20 mouse cellular contexts compared by ENCODE assay signal in the genomic region with DNA sequence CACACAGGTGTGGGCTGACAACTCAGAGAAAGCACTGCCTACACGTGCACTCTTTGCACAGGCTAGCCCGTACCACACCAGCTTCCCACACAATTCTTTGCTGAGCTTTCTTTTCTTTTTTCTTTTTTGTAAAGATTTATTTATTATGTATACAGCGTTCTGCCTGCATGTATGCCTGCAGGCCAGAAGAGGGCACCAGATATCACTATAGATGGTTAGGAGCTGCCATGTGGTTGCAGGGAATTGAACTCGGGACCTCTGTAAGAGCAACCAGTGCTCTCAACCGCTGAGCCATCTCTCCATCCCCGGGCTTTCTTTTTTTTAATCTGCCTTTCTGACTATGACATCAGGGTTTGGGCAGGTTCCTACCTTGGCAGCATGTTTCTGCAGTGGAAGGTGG. TPM values are rescaled to one million over a fixed set of nuclear protein-coding genes. Genes with fewer than 3 reads are reported as not detected.
DNase-seq lines count a peak whose midpoint lies in the region; ATAC-seq and TF ChIP-seq lines count a peak whose summit lies in the region.
"Had no signal": no experiment of that assay in that cellular context is flagged by ENCODE, and none has a peak within 500 bp of the region (broad histone marks: within the 10 kb centered on the region; RNA-seq: fewer than 3 reads in every experiment).

No protein-coding gene starts in this region.

- H3K27ac ChIP-seq in hindbrain, postnatal 0 days: no peak overlapping the region
- no peak overlapping the region for H3K27ac ChIP-seq in hindbrain, embryonic 10.5 days
- no peak overlapping the region for H3K27ac ChIP-seq in liver, postnatal 0 days (ENCODE audit: low read depth)
- no peak overlapping the region for H3K27ac ChIP-seq in liver, embryonic 11.5 days (ENCODE audit: low read depth, low read length)
- no peak overlapping the region for H3K27ac ChIP-seq in ES-Bruce4 (ENCODE audit: insufficient read depth, low read length)
- no peak overlapping the region for H3K27ac ChIP-seq in stomach, postnatal 0 days (replicated peaks)
- no peak overlapping the region for H3K27ac ChIP-seq in forebrain, embryonic 13.5 days
- H3K27ac ChIP-seq: heart, embryonic 10.5 days; kidney, embryonic 15.5 days; limb, embryonic 15.5 days; midbrain, embryonic 12.5 days had no signal

- peak; percentile 33 for TF ChIP-seq CTCF in hindbrain, postnatal 0 days (IDR thresholded peaks at IDR 0.05; ENCODE audit: low read depth)
- peak; percentile 31 for TF ChIP-seq CTCF in liver, postnatal 0 days (IDR thresholded peaks at IDR 0.05; ENCODE audit: low read depth)
- peak; percentile 3 for TF ChIP-seq CTCF in ES-Bruce4 (IDR thresholded peaks at IDR 0.05; ENCODE audit: low read depth, low read length)
- peak; percentile 43 for TF ChIP-seq CTCF in stomach, postnatal 0 days (IDR thresholded peaks at IDR 0.05; ENCODE audit: low read depth)

- peaks cover 14% of the 10 kb centered on the region; the same call in 1 of the 2 replicates for H3K36me3 ChIP-seq in hindbrain, postnatal 0 days (ENCODE audit: insufficient read depth, low read length)
- peaks cover 7% of the 10 kb centered on the region; the same call in 1 of the 2 replicates for H3K36me3 ChIP-seq in hindbrain, embryonic 10.5 days
- no peaks in the 10 kb centered on the region for H3K36me3 ChIP-seq in liver, postnatal 0 days (replicated peaks; ENCODE audit: insufficient read depth, low read length)
- H3K36me3 ChIP-seq in liver, embryonic 11.5 days (ENCODE audit: control insufficient read depth, insufficient read depth, low read length): no peaks in the 10 kb centered on the region
- no peaks in the 10 kb centered on the region for H3K36me3 ChIP-seq in ES-Bruce4 (ENCODE audit: control insufficient read depth, insufficient read depth, low read length, poor library complexity, severe bottlenecking)
- no peaks in the 10 kb centered on the region for H3K36me3 ChIP-seq in stomach, postnatal 0 days (ENCODE audit: control insufficient read depth, insufficient read depth, low read length)
- H3K36me3 ChIP-seq in forebrain, embryonic 13.5 days (ENCODE audit: poor library complexity, severe bottlenecking): peaks cover 44% of the 10 kb centered on the region
- H3K36me3 ChIP-seq: heart, embryonic 10.5 days; kidney, embryonic 15.5 days; limb, embryonic 15.5 days had no signal

- no peaks in the 10 kb centered on the region for H3K27me3 ChIP-seq in hindbrain, postnatal 0 days (ENCODE audit: insufficient read depth, low read length)
- peaks cover 27% of the 10 kb centered on the region for H3K27me3 ChIP-seq in hindbrain, embryonic 10.5 days (ENCODE audit: insufficient read depth, poor library complexity, severe bottlenecking)
- no peaks in the 10 kb centered on the region for H3K27me3 ChIP-seq in liver, postnatal 0 days (ENCODE audit: insufficient read depth, low read length)
- no peaks in the 10 kb centered on the region; the same call in 1 of the 2 replicates for H3K27me3 ChIP-seq in liver, embryonic 11.5 days (replicated peaks; ENCODE audit: control insufficient read depth, insufficient read depth, low read length)
- no peaks in the 10 kb centered on the region for H3K27me3 ChIP-seq in ES-Bruce4 (ENCODE audit: control insufficient read depth, insufficient read depth, low read length, poor library complexity, severe bottlenecking)
- no peaks in the 10 kb centered on the region for H3K27me3 ChIP-seq in stomach, postnatal 0 days (ENCODE audit: control insufficient read depth, insufficient read depth, low read length)
- H3K27me3 ChIP-seq in forebrain, embryonic 13.5 days: peaks cover 27% of the 10 kb centered on the region

- no peak for TF ChIP-seq POLR2A in ES-Bruce4 (IDR thresholded peaks at IDR 0.05; ENCODE audit: insufficient read depth, low read length)

- no peaks in the 10 kb centered on the region for H3K4me1 ChIP-seq in hindbrain, postnatal 0 days (ENCODE audit: insufficient read depth, low read length)
- H3K4me1 ChIP-seq in hindbrain, embryonic 10.5 days (replicated peaks): peaks cover 7% of the 10 kb centered on the region; the same call in 1 of the 2 replicates
- no peaks in the 10 kb centered on the region for H3K4me1 ChIP-seq in liver, postnatal 0 days (ENCODE audit: insufficient read depth)
- H3K4me1 ChIP-seq in liver, embryonic 11.5 days (replicated peaks; ENCODE audit: control insufficient read depth, insufficient read depth, low read length): no peaks in the 10 kb centered on the region
- H3K4me1 ChIP-seq in ES-Bruce4 (ENCODE audit: control insufficient read depth, insufficient read depth, low read length): no peaks in the 10 kb centered on the region
- no peaks in the 10 kb centered on the region for H3K4me1 ChIP-seq in stomach, postnatal 0 days (replicated peaks; ENCODE audit: control insufficient read depth, insufficient read depth)
- no peaks in the 10 kb centered on the region for H3K4me1 ChIP-seq in forebrain, embryonic 13.5 days
- H3K4me1 ChIP-seq: midbrain, embryonic 12.5 days had no signal

- WGBS in hindbrain, postnatal 0 days: 75% methylated on average over 6 of the region's 6 CpGs
- 80% methylated on average over 6 of the region's 6 CpGs for WGBS in hindbrain, embryonic 10.5 days
- 76% methylated on average over 6 of the region's 6 CpGs for WGBS in liver, postnatal 0 days (ENCODE audit: insufficient replicate concordance)
- 73% methylated on average over 6 of the region's 6 CpGs for WGBS in liver, embryonic 11.5 days
- 79% methylated on average over 6 of the region's 6 CpGs for WGBS in stomach, postnatal 0 days
- 74% methylated on average over 6 of the region's 6 CpGs for WGBS in forebrain, embryonic 13.5 days

- no peak for DNase-seq in hindbrain, postnatal 0 days (ENCODE audit: low spot score)
- DNase-seq in hindbrain, embryonic 10.5 days (ENCODE audit: low spot score): no peak
- DNase-seq in liver, postnatal 0 days: no peak
- DNase-seq in liver, embryonic 11.5 days (ENCODE audit: low spot score): no peak
- no peak for DNase-seq in stomach, postnatal 0 days (ENCODE audit: low spot score)
- DNase-seq: adrenal gland, adult 2 months; cerebellum, adult 8-10 months; gastrocnemius, postnatal 36 days; lung, adult 2 months; thymus, postnatal 36 days had no signal

- H3K4me2 ChIP-seq in hindbrain, postnatal 0 days (ENCODE audit: low read depth, low read length): no peak overlapping the region
- H3K4me2 ChIP-seq in liver, postnatal 0 days (ENCODE audit: low read depth, low read length): no peak overlapping the region
- H3K4me2 ChIP-seq in liver, embryonic 11.5 days: no peak overlapping the region
- H3K4me2 ChIP-seq in stomach, postnatal 0 days (replicated peaks; ENCODE audit: low read depth): no peak overlapping the region
- no peak overlapping the region for H3K4me2 ChIP-seq in forebrain, embryonic 13.5 days
- H3K4me2 ChIP-seq: kidney, embryonic 15.5 days; limb, embryonic 15.5 days; midbrain, embryonic 12.5 days had no signal

- no peak for TF ChIP-seq EP300 in liver, postnatal 0 days (IDR thresholded peaks at IDR 0.05; ENCODE audit: low read depth)
- TF ChIP-seq EP300 in ES-Bruce4 (IDR thresholded peaks at IDR 0.05; ENCODE audit: insufficient read depth, low read depth, low read length): no peak
- TF ChIP-seq EP300 in stomach, postnatal 0 days (optimal IDR thresholded peaks at IDR 0.05): no peak

- H3K4me3 ChIP-seq in hindbrain, postnatal 0 days (ENCODE audit: low read length): no peak overlapping the region
- no peak overlapping the region for H3K4me3 ChIP-seq in hindbrain, embryonic 10.5 days
- H3K4me3 ChIP-seq in liver, postnatal 0 days (ENCODE audit: low read depth, low read length): no peak overlapping the region
- H3K4me3 ChIP-seq in liver, embryonic 11.5 days (ENCODE audit: low read depth, low read length): no peak overlapping the region
- no peak overlapping the region for H3K4me3 ChIP-seq in ES-Bruce4 (ENCODE audit: low read depth, low read length)
- H3K4me3 ChIP-seq in stomach, postnatal 0 days (ENCODE audit: low read depth, low read length): no peak overlapping the region
- no peak overlapping the region for H3K4me3 ChIP-seq in forebrain, embryonic 13.5 days
- H3K4me3 ChIP-seq: heart, embryonic 10.5 days; kidney, embryonic 15.5 days; limb, embryonic 15.5 days; midbrain, embryonic 12.5 days had no signal

- no peak for ATAC-seq in hindbrain, postnatal 0 days
- ATAC-seq in liver, postnatal 0 days: no peak
- no peak for ATAC-seq in liver, embryonic 11.5 days (replicated peaks; ENCODE audit: low FRiP score)
- ATAC-seq in stomach, postnatal 0 days (ENCODE audit: low FRiP score, low TSS enrichment): no peak
- ATAC-seq in forebrain, embryonic 13.5 days: no peak
- ATAC-seq: forebrain, embryonic 14.5 days; inflammation-experienced regulatory T-cells, adult 6 months had no signal

- H3K9me3 ChIP-seq in hindbrain, postnatal 0 days (ENCODE audit: low read length): no peaks in the 10 kb centered on the region
- H3K9me3 ChIP-seq in hindbrain, embryonic 10.5 days: no peaks in the 10 kb centered on the region
- no peaks in the 10 kb centered on the region for H3K9me3 ChIP-seq in liver, postnatal 0 days (ENCODE audit: low read length)
- no peaks in the 10 kb centered on the region for H3K9me3 ChIP-seq in liver, embryonic 11.5 days (ENCODE audit: control insufficient read depth, low read length)
- H3K9me3 ChIP-seq in ES-Bruce4 (replicated peaks; ENCODE audit: control insufficient read depth, insufficient read depth, low read length, poor library complexity, severe bottlenecking): no peaks in the 10 kb centered on the region
- H3K9me3 ChIP-seq in stomach, postnatal 0 days (ENCODE audit: control insufficient read depth, low read length): no peaks in the 10 kb centered on the region
- H3K9me3 ChIP-seq in forebrain, embryonic 13.5 days (replicated peaks): no peaks in the 10 kb centered on the region
- H3K9me3 ChIP-seq: heart, embryonic 10.5 days; kidney, embryonic 15.5 days; limb, embryonic 15.5 days; midbrain, embryonic 12.5 days had no signal

- no peak overlapping the region for H3K9ac ChIP-seq in hindbrain, postnatal 0 days (replicated peaks; ENCODE audit: low read length)
- H3K9ac ChIP-seq in liver, postnatal 0 days (replicated peaks): no peak overlapping the region
- no peak overlapping the region for H3K9ac ChIP-seq in liver, embryonic 11.5 days (ENCODE audit: low read depth, low read length)
- H3K9ac ChIP-seq in ES-Bruce4 (ENCODE audit: low read depth, poor library complexity, severe bottlenecking): no peak overlapping the region
- H3K9ac ChIP-seq in stomach, postnatal 0 days (ENCODE audit: low read length): no peak overlapping the region
- H3K9ac ChIP-seq in forebrain, embryonic 13.5 days: no peak overlapping the region
- H3K9ac ChIP-seq: kidney, embryonic 15.5 days; limb, embryonic 15.5 days; midbrain, embryonic 12.5 days had no signal

RNA-seq across cellular contexts. Expression of gene Trim67, which starts 30.6 kb away (rescaled TPM):
- total RNA-seq in hindbrain, postnatal 0 days (2014; rRNA removed): 75.3 and 83.9 TPM in 2 replicates
- polyA plus RNA-seq in hindbrain, postnatal 0 days (2015; fragmentation: Nextera tagmentation; extraction: Ambion mirVana): 19.2 and 19.5 TPM in 2 replicates
- polyA plus RNA-seq in hindbrain, embryonic 10.5 days (2016; fragmentation: Nextera tagmentation; extraction: Ambion mirVana): 0.81 and 3.3 TPM in 2 replicates
- 0.05 and 0.06 TPM in 2 replicates for polyA plus RNA-seq in liver, postnatal 0 days (2015; fragmentation: Nextera tagmentation; extraction: Ambion mirVana)
- 0.05 TPM in 1 of 2 replicates, not detected in the other for polyA plus RNA-seq in liver, embryonic 11.5 days (2014; fragmentation: Nextera tagmentation; extraction: Ambion mirVana)
- polyA plus RNA-seq in ES-Bruce4 (2011; ENCODE audit: insufficient read depth, insufficient read length, low read depth, missing spikeins): 9.1 and 9.4 TPM in 2 replicates
- polyA plus RNA-seq in stomach, postnatal 0 days (2015; fragmentation: Nextera tagmentation; extraction: Ambion mirVana): 0.23 and 0.33 TPM in 2 replicates
- 9.4 and 9.8 TPM in 2 replicates for polyA plus RNA-seq in forebrain, embryonic 13.5 days (2015; fragmentation: Nextera tagmentation; extraction: Ambion mirVana)
- total RNA-seq: common myeloid progenitor, adult 5-6 weeks had no signal
- polyA plus RNA-seq: C2C12; inflammation-experienced regulatory T-cells, adult 6 months had no signal

RNA-seq across cellular contexts. Expression of gene Gnpat, which starts 39.3 kb away (rescaled TPM):
- 40.0 and 47.2 TPM in 2 replicates for total RNA-seq in hindbrain, postnatal 0 days (2014; rRNA removed)
- 53.5 and 55.8 TPM in 2 replicates for polyA plus RNA-seq in hindbrain, postnatal 0 days (2015; fragmentation: Nextera tagmentation; extraction: Ambion mirVana)
- 143 and 147 TPM in 2 replicates for polyA plus RNA-seq in hindbrain, embryonic 10.5 days (2016; fragmentation: Nextera tagmentation; extraction: Ambion mirVana)
- 20.9 and 24.2 TPM in 2 replicates for polyA plus RNA-seq in liver, postnatal 0 days (2015; fragmentation: Nextera tagmentation; extraction: Ambion mirVana)
- polyA plus RNA-seq in liver, embryonic 11.5 days (2014; fragmentation: Nextera tagmentation; extraction: Ambion mirVana): 107 and 109 TPM in 2 replicates
- 96.0 and 113 TPM in 2 replicates for polyA plus RNA-seq in ES-Bruce4 (2011; ENCODE audit: insufficient read depth, insufficient read length, low read depth, missing spikeins)
- polyA plus RNA-seq in stomach, postnatal 0 days (2015; fragmentation: Nextera tagmentation; extraction: Ambion mirVana): 41.1 and 41.4 TPM in 2 replicates
- polyA plus RNA-seq in forebrain, embryonic 13.5 days (2015; fragmentation: Nextera tagmentation; extraction: Ambion mirVana): 100 and 110 TPM in 2 replicates

RNA-seq across cellular contexts. Expression of gene 2810004N23Rik, which starts 39.4 kb away (rescaled TPM):
- 22.8 and 26.6 TPM in 2 replicates for total RNA-seq in hindbrain, postnatal 0 days (2014; rRNA removed)
- 21.4 and 21.8 TPM in 2 replicates for polyA plus RNA-seq in hindbrain, postnatal 0 days (2015; fragmentation: Nextera tagmentation; extraction: Ambion mirVana)
- 51.4 and 71.3 TPM in 2 replicates for polyA plus RNA-seq in hindbrain, embryonic 10.5 days (2016; fragmentation: Nextera tagmentation; extraction: Ambion mirVana)
- 16.8 and 17.6 TPM in 2 replicates for polyA plus RNA-seq in liver, postnatal 0 days (2015; fragmentation: Nextera tagmentation; extraction: Ambion mirVana)
- polyA plus RNA-seq in liver, embryonic 11.5 days (2014; fragmentation: Nextera tagmentation; extraction: Ambion mirVana): 65.7 and 71.5 TPM in 2 replicates
- 93.0 and 93.6 TPM in 2 replicates for polyA plus RNA-seq in ES-Bruce4 (2011; ENCODE audit: insufficient read depth, insufficient read length, low read depth, missing spikeins)
- polyA plus RNA-seq in stomach, postnatal 0 days (2015; fragmentation: Nextera tagmentation; extraction: Ambion mirVana): 20.2 and 21.3 TPM in 2 replicates
- 48.0 and 48.3 TPM in 2 replicates for polyA plus RNA-seq in forebrain, embryonic 13.5 days (2015; fragmentation: Nextera tagmentation; extraction: Ambion mirVana)
